Mouse (Mus musculus) heart, embryonic 16.5 days (tissue): Measurements from ENCODE around the gene Degs1. TPM values are rescaled to one million over a fixed set of nuclear protein-coding genes. Genes with fewer than 3 reads are reported as not detected.
A peak's percentile ranks its signal among the peaks of the same experiment; 100 is the strongest.
"Not testable (repeated sequence)": the region's sequence is repeated elsewhere in the genome, so short reads cannot be mapped to it uniquely, and the experiment has no call there.

Experiments used
- ATAC-seq: fragments of 200-750 bp; cut with Nextera tagmentation; replicated peaks from 2 replicates; pipeline ENCODE4 v1.8.0; 2017; ENCODE audit warnings: moderate number of reproducible peaks; ENCODE audit not compliant: insufficient read depth, low FRiP score; ENCODE audit errors: extremely low read depth
- H3K27ac ChIP-seq: fragments of 300-500 bp; sonication (generic); 2 replicates; pipeline ENCODE4 v1.5.1; 2014; ENCODE audit warnings: mild to moderate bottlenecking, low read length, control low read depth, moderate library complexity
- H3K27me3 ChIP-seq: fragments of 300-500 bp; sonication (generic); 2 replicates; pipeline ENCODE4 v1.6.1; 2014; ENCODE audit warnings: low read length, mixed read lengths; ENCODE audit not compliant: control insufficient read depth, insufficient read depth
- H3K36me3 ChIP-seq: fragments of 300-500 bp; sonication (generic); 2 replicates; pipeline ENCODE4 v1.6.1; 2014; ENCODE audit not compliant: control insufficient read depth, insufficient read depth
- H3K4me1 ChIP-seq: fragments of 300-500 bp; sonication (generic); 2 replicates; pipeline ENCODE4 v1.6.1; 2014; ENCODE audit warnings: low read length, mixed read lengths; ENCODE audit not compliant: control insufficient read depth, insufficient read depth
- H3K4me2 ChIP-seq: fragments of 300-500 bp; sonication (generic); 2 replicates; pipeline ENCODE4 v1.6.1; 2014; ENCODE audit warnings: low read depth, mild to moderate bottlenecking, control low read depth, low read length
- H3K4me3 ChIP-seq: fragments of 300-500 bp; sonication (generic); 2 replicates; pipeline ENCODE4 v1.5.1; 2014; ENCODE audit warnings: mild to moderate bottlenecking, control low read depth, low read length
- H3K9ac ChIP-seq: fragments of 300-500 bp; sonication (generic); 2 replicates; pipeline ENCODE4 v1.6.1; 2014; ENCODE audit warnings: low read length, control low read depth
- H3K9me3 ChIP-seq: fragments of 300-500 bp; sonication (generic); replicated peaks from 2 replicates; pipeline ENCODE4 v1.6.1; 2016; ENCODE audit warnings: low read length; ENCODE audit not compliant: control insufficient read depth
- WGBS: fragments of 180-500 bp; shearing (Covaris S2); extraction: QIAGEN DNeasy Blood & Tissue Kit; methylation state at CpG from one replicate; pipeline ENCODE4 v1.1.7; 2014; 5-methylcytosine and 5-hydroxymethylcytosine counted together
- polyA plus RNA-seq: library from polyadenylated mRNA; unstranded; fragments of >200 nt; fragmentation: Nextera tagmentation; extraction: Ambion mirVana; gene quantifications from 2 replicates; pipeline ENCODE4 v1.2.1, GENCODE M21; 2015

The Degs1 gene
- polyA plus RNA-seq, 1 experiment from 2014 or later = 187 TPM

DNA sequence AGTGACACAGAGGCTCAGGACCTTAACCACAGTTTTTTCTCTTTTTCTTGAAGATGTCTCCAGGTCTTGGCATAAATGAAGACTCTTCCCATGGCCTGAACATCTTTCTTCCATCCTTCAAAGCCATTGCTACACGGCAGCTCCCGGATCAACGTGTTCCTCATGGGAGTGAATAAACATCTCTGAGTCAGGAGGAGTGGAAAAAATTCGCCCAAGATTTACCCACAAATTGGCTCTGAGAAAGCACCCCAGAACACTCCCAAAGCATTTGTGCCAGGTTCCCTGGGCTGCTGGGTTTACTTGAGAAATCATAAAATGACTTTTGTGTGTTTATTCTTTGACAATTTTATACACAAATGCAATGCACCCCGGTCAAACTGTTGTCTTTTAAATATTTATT is 20.3 kb upstream of the Degs1 start:
- WGBS = 92% methylated on average over 5 of the region's 5 CpGs
- no peak for ATAC-seq
- H3K4me1 ChIP-seq = no peaks in the 10 kb centered on the region
- H3K9me3 ChIP-seq = no peaks in the 10 kb centered on the region
- H3K4me2 ChIP-seq = no peak overlapping the region
- no peaks in the 10 kb centered on the region for H3K27me3 ChIP-seq
- no peak overlapping the region for H3K27ac ChIP-seq
- no peak overlapping the region for H3K4me3 ChIP-seq
- H3K9ac ChIP-seq = no peak overlapping the region
- no peaks in the 10 kb centered on the region for H3K36me3 ChIP-seq

GRCm38 (mm10) chr1:182302176-182302870 is 19.7 kb upstream of the Degs1 start:
- Histone ChIP-seq H3K27ac (no peak overlapping the region), H3K9ac (no peak overlapping the region), H3K9me3 (no peaks in the 10 kb centered on the region), H3K4me1 (no peaks in the 10 kb centered on the region), H3K4me2 (no peak overlapping the region), H3K4me3 (no peak overlapping the region), H3K27me3 (no peaks in the 10 kb centered on the region), H3K36me3 (no peaks in the 10 kb centered on the region)
- ATAC-seq = no peak
- 70% methylated on average over 6 of the region's 6 CpGs for WGBS

- Histone ChIP-seq H3K9ac (no peak overlapping the region), H3K27ac (no peak overlapping the region), H3K4me3 (no peak overlapping the region), H3K9me3 (no peaks in the 10 kb centered on the region), H3K4me1 (no peaks in the 10 kb centered on the region), H3K4me2 (no peak overlapping the region), H3K27me3 (no peaks in the 10 kb centered on the region), H3K36me3 (no peaks in the 10 kb centered on the region)
- ATAC-seq = no peak
- WGBS = 88% methylated on average over 5 of the region's 5 CpGs
Measured at GRCm38 (mm10) chr1:182297821-182298220, 15.2 kb upstream of the Degs1 start.

DNA sequence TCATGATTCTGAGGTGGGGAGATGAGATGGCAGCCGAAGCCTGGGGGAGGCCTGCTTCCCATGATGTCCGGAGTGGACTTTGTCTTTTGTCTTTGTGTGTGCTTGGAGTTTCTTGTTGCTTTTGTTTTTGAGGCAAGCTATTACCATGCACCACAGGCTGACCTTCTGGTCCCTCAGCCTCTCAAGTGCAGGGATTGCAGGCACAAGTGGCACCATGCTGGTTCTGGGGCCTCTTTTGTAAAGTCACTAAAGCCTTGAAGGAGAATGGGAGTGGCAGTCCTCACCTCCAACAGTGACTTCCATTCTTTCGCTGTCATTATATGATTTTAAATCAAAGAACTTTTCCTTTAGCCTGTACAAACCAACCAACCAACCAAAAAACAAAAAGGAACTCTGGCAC is 14.6 kb upstream of the Degs1 start:
- WGBS = 81% methylated on average over 3 of the region's 3 CpGs
- Histone ChIP-seq H3K9me3 (no peaks in the 10 kb centered on the region), H3K27me3 (no peaks in the 10 kb centered on the region), H3K4me1 (0 out of 2 replicates have a peak, but pooled peaks cover under 1% of the 10 kb centered on the region), H3K27ac (no peak overlapping the region), H3K36me3 (no peaks in the 10 kb centered on the region), H3K9ac (no peak overlapping the region), H3K4me2 (no peak overlapping the region), H3K4me3 (no peak overlapping the region)
- no peak for ATAC-seq

GRCm38 (mm10) chr1:182296816-182297215 is 14.2 kb upstream of the Degs1 start:
- no peaks in the 10 kb centered on the region for H3K36me3 ChIP-seq
- WGBS = 79% methylated on average over 6 of the region's 6 CpGs

DNA sequence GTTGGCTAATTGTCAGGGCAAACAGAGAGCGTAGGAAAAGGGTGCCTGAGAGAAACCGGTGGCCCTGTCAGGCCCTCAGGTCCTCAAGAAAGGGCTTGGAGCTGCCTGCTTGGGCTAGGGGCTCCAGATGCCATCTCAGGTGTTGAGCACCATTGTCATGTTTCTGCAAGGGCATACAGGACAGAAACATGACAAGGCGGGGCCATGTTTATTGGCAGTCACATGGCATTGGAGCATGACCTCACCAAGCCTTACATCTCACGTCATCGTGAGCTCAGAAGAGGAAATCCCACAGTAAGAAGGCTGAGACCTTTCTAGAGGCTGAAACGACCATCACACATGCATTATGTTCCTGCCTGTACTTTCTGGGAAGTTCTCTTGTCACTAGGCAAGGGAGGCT is 13.5 kb upstream of the Degs1 start:
- no peak overlapping the region for H3K9ac ChIP-seq
- no peaks in the 10 kb centered on the region for H3K27me3 ChIP-seq
- H3K4me3 ChIP-seq = no peak overlapping the region
- 0 out of 2 replicates have a peak, but pooled peaks cover 2% of the 10 kb centered on the region for H3K4me1 ChIP-seq
- 80% methylated on average over 6 of the region's 6 CpGs for WGBS
- no peaks in the 10 kb centered on the region for H3K36me3 ChIP-seq
- ATAC-seq = no peak
- H3K9me3 ChIP-seq = no peaks in the 10 kb centered on the region
- H3K4me2 ChIP-seq = no peak overlapping the region
- H3K27ac ChIP-seq = no peak overlapping the region

More at GRCm38 (mm10) chr1:182296816-182297215, 14.2 kb upstream of the Degs1 start:
- Histone ChIP-seq H3K4me1 (0 out of 2 replicates have a peak, but pooled peaks cover 2% of the 10 kb centered on the region), H3K9ac (no peak overlapping the region), H3K27me3 (no peaks in the 10 kb centered on the region), H3K9me3 (no peaks in the 10 kb centered on the region), H3K4me3 (no peak overlapping the region), H3K27ac (no peak overlapping the region), H3K4me2 (no peak overlapping the region)
- no peak for ATAC-seq

- no peaks in the 10 kb centered on the region for H3K27me3 ChIP-seq
- no peak overlapping the region for H3K9ac ChIP-seq
- H3K27ac ChIP-seq = peak overlapping the region; percentile 37; the same call in 1 of the 2 replicates
- ATAC-seq = peak; percentile 20; the same call in 1 of the 2 replicates
- 0 out of 2 replicates have a peak, but pooled peaks cover 4% of the 10 kb centered on the region for H3K4me1 ChIP-seq
- H3K4me2 ChIP-seq = no peak overlapping the region
- no peak overlapping the region for H3K4me3 ChIP-seq
- no peaks in the 10 kb centered on the region for H3K9me3 ChIP-seq
- H3K36me3 ChIP-seq = no peaks in the 10 kb centered on the region
- 47% methylated on average over 4 of the region's 4 CpGs for WGBS
Measured at GRCm38 (mm10) chr1:182292291-182292690, 9.7 kb upstream of the Degs1 start.

DNA sequence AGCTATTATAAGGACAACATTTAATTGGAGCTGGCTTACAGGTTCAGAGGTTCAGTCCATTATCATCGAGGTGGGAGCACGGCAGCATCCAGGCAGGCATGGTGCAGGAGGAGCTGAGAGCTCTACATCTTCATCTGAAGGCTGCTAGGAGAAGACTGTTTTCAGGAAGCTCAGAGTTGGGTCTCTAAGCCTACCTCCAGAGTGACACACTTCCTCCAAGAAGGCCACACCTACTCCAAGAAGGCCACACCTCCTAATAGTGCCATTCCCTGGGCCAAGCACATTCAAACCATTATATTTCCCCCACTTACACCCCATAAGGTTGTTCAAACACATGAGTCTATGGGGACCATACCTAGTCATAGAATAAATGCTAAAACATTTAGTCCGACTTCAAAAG is 8.1 kb upstream of the Degs1 start:
- ATAC-seq = not testable (repeated sequence)

DNA sequence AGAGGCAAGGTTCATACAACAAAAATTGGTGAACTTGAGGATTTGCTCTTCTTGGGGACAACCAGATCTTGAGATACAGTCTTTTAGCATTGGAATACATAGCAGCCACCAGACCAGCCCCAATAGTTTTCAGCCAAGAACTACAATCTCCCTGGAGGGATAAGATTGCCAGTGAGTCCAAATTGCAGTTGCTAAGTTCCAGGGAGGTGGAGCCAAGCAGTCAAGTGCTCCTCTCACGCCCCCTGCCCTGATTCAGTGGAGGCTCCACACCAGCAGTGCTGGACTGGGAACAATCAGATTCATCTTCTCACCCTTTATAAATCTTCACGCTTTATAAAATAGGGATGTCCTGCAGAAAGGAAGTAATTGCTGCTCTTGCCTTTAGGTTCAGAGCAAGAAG is 7.2 kb upstream of the Degs1 start:
- no peaks in the 10 kb centered on the region for H3K27me3 ChIP-seq
- ATAC-seq = no peak
- H3K9me3 ChIP-seq = no peaks in the 10 kb centered on the region
- H3K36me3 ChIP-seq = no peaks in the 10 kb centered on the region
- no peak overlapping the region for H3K4me2 ChIP-seq
- WGBS = 65% methylated on average over 2 of the region's 2 CpGs
- H3K9ac ChIP-seq = no peak overlapping the region
- no peak overlapping the region for H3K4me3 ChIP-seq
- no peak overlapping the region for H3K27ac ChIP-seq
- 0 out of 2 replicates have a peak, but pooled peaks cover 4% of the 10 kb centered on the region for H3K4me1 ChIP-seq

More for the DNA sequence above, 8.1 kb upstream of the Degs1 start:
- not testable (repeated sequence) for H3K27me3 ChIP-seq, H3K4me3 ChIP-seq, H3K27ac ChIP-seq, H3K4me1 ChIP-seq, H3K9ac ChIP-seq, H3K36me3 ChIP-seq, H3K4me2 ChIP-seq, H3K9me3 ChIP-seq
- WGBS = 85% methylated on average over 3 of the region's 3 CpGs
